Mouse (Mus musculus): Measurements from ENCODE around the gene Rassf6.

DNA sequence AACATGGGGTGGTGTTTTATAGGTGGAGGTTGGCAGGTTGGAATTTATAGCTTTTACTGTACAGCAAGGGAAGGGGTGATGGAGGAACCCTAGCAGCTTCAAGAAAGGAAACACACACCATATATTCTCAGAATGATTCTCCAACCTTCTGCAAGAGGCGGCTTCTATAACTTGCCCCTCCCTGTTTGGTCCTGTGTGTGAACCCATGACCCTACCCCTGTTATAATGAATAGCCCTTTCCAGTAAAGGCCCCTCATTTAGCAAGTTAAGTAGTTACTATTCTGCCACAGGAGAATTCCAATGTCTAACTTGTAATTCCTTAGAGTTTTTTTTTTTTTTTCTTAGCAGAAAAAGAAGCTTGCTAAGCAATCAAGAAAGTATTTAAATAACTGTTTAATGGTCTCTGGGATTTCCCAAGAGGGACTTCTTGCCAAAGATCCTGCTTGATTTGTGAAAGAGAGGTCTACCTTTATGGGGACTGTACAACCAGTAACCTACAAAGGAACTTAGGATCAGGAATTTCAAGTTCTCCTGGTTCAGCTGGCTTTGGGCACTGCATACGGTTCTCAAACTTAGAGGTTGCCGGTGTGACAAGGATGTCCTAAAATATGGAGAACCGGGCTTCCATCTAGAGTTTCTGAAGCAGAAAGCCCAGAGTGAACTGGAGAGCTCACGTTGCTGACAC is 10.2 kb upstream of the Rassf6 start:
- TF ChIP-seq CTCF (IDR thresholded peaks at IDR 0.05; ENCODE audit: control insufficient read depth, insufficient read depth, insufficient read length): no peak
- no peak for TF ChIP-seq USF1 (IDR thresholded peaks at IDR 0.05; ENCODE audit: low read depth)
- no peak for TF ChIP-seq MAX (IDR thresholded peaks at IDR 0.05)
- TF ChIP-seq MYOD1 (IDR thresholded peaks at IDR 0.05; ENCODE audit: control insufficient read depth, insufficient read length, low read depth): no peak
- TF ChIP-seq MYOG (IDR thresholded peaks at IDR 0.05; ENCODE audit: control insufficient read depth, extremely low read depth, insufficient read length): no peak
- no peak for TF ChIP-seq FOSL1 (IDR thresholded peaks at IDR 0.05; ENCODE audit: insufficient read depth, low read length, poor library complexity, severe bottlenecking)

Measured in C2C12 (cell line).